Mouse (Mus musculus) CH12.LX (cell line): ENCODE results near the gene Cabin1. TPM values are rescaled to one million over a fixed set of nuclear protein-coding genes. Genes with fewer than 3 reads are reported as not detected.
A peak's percentile ranks its signal among the peaks of the same experiment; 100 is the strongest.

Source experiments
- DNase-seq: peaks from one replicate; pipeline ENCODE4 v3.0.0-alpha.2; 2013; ENCODE audit errors: extremely low read depth
- H3K27ac ChIP-seq: 2 replicates; pipeline ENCODE4 v1.5.1; 2012; ENCODE audit warnings: low read depth, mild to moderate bottlenecking, control low read depth, moderate library complexity; ENCODE audit not compliant: insufficient read depth
- H3K27me3 ChIP-seq: replicated peaks from 2 replicates; pipeline ENCODE3; 2012; ENCODE audit warnings: inconsistent platforms
- H3K36me3 ChIP-seq, 2 experiments: replicated peaks in 1 of 2; 2 replicates each; pipeline versions ENCODE3 to v1.6.1; 2012; ENCODE audit warnings: inconsistent platforms in 1 of 2, low read length in 1 of 2, mild to moderate bottlenecking in 1 of 2, mixed read lengths in 1 of 2, moderate library complexity in 1 of 2; ENCODE audit not compliant: control insufficient read depth in 1 of 2, insufficient read depth in 1 of 2
- H3K4me1 ChIP-seq, 2 experiments: 2 replicates each; pipeline ENCODE4 v1.6.1; 2012; ENCODE audit warnings: inconsistent platforms in 1 of 2, moderate library complexity in 1 of 2; ENCODE audit not compliant: insufficient read depth in 2 of 2, control insufficient read depth in 1 of 2
- H3K4me2 ChIP-seq: 2 replicates; pipeline ENCODE4 v1.6.1; 2012; ENCODE audit warnings: low read depth, mild to moderate bottlenecking, control low read depth; ENCODE audit not compliant: poor library complexity, insufficient read depth, severe bottlenecking
- H3K4me3 ChIP-seq, 3 experiments: fragments of 150-350 bp in 1 of 3; sonication (generic) in 1 of 3; replicated peaks in 1 of 3; 2 replicates each; pipeline versions ENCODE3 to v1.5.1; 2011 to 2012; ENCODE audit warnings: low read depth in 2 of 3, low read length in 2 of 3, mild to moderate bottlenecking in 2 of 3, moderate library complexity in 2 of 3, control low read depth in 1 of 3, improper control_type of control experiment in 1 of 3, inconsistent platforms in 1 of 3, mixed read lengths in 1 of 3; ENCODE audit not compliant: poor library complexity in 1 of 3
- H3K79me2 ChIP-seq: replicated peaks from 2 replicates; pipeline ENCODE4 v1.6.1; 2012; ENCODE audit warnings: mild to moderate bottlenecking, moderate library complexity; ENCODE audit not compliant: control insufficient read depth, poor library complexity, insufficient read depth, severe bottlenecking; ENCODE audit errors: extremely low read depth
- H3K9ac ChIP-seq: 2 replicates; pipeline ENCODE4 v1.6.1; 2012; ENCODE audit warnings: low read depth, mild to moderate bottlenecking, control low read depth, moderate library complexity; ENCODE audit not compliant: insufficient read depth
- H3K9me3 ChIP-seq: replicated peaks from 2 replicates; pipeline ENCODE3; 2012; ENCODE audit warnings: low read length, inconsistent platforms, mixed read lengths
- BHLHE40 ChIP-seq: IDR thresholded peaks from 2 replicates; pipeline ENCODE4 v1.6.1; 2011; ENCODE audit warnings: mild to moderate bottlenecking, low read depth, low read length, improper control_type of control experiment
- ELF1 ChIP-seq: IDR thresholded peaks from 2 replicates; pipeline ENCODE4 v1.6.1; 2014; ENCODE audit warnings: low read depth, mild to moderate bottlenecking, inconsistent platforms, low read length, improper control_type of control experiment
- EP300 ChIP-seq: IDR thresholded peaks from 2 replicates; pipeline ENCODE4 v1.6.1; 2011; ENCODE audit warnings: low read length, improper control_type of control experiment
- ETS1 ChIP-seq: conservative IDR thresholded peaks from 2 replicates; pipeline ENCODE4 v1.6.1; 2012; ENCODE audit warnings: low read depth, mild to moderate bottlenecking, inconsistent platforms, low read length, improper control_type of control experiment, moderate library complexity
- JUND ChIP-seq: conservative IDR thresholded peaks from 2 replicates; pipeline ENCODE4 v1.6.1; 2011; ENCODE audit warnings: low read depth, low read length, improper control_type of control experiment
- PAX5 ChIP-seq: IDR thresholded peaks from 2 replicates; pipeline ENCODE4 v1.6.1; 2012; ENCODE audit warnings: low read length, inconsistent platforms, mixed read lengths
- USF1 ChIP-seq: IDR thresholded peaks from 2 replicates; pipeline ENCODE4 v1.6.1; 2014; ENCODE audit warnings: low read depth, mild to moderate bottlenecking, inconsistent platforms, low read length, improper control_type of control experiment
- dilution Hi-C: fragments of 300-500 bp; cut with MboI; formaldehyde crosslinking; loops from 2 replicates; pipeline ENCODE4 v1.14.3; 2020; ENCODE audit warnings: low sequenced_read_pairs; ENCODE audit not compliant: extremely low pct_unique_long_range_greater_than_20kb, extremely low pct_ligation_motif_present
- in situ Hi-C: fragments of 300-500 bp; cut with MboI; formaldehyde crosslinking; loops from 3 replicates; pipeline ENCODE4 v1.14.3; 2019; ENCODE audit warnings: low sequenced_read_pairs, low pct_ligation_motif_present, low pct_unique_long_range_greater_than_20kb, mixed read lengths
- polyA plus RNA-seq: library from polyadenylated mRNA; unstranded; fragments of >175 nt; gene quantifications from 2 replicates; pipeline ENCODE4 v1.2.1, GENCODE M21; 2012; ENCODE audit warnings: low read depth; ENCODE audit not compliant: insufficient read length
- total RNA-seq, 2 experiments: library from RNA; depleted of rRNA; stranded (reverse); fragments of 300-350 nt in 1 of 2; fragments of >200 nt in 1 of 2; gene quantifications; 2 replicates each; pipeline ENCODE4 v1.2.3; 2012 to 2014

Cabin1 gene
- total and polyA plus RNA-seq, 3 experiments = 12.0 to 46.0 (median 29.0) TPM

DNA sequence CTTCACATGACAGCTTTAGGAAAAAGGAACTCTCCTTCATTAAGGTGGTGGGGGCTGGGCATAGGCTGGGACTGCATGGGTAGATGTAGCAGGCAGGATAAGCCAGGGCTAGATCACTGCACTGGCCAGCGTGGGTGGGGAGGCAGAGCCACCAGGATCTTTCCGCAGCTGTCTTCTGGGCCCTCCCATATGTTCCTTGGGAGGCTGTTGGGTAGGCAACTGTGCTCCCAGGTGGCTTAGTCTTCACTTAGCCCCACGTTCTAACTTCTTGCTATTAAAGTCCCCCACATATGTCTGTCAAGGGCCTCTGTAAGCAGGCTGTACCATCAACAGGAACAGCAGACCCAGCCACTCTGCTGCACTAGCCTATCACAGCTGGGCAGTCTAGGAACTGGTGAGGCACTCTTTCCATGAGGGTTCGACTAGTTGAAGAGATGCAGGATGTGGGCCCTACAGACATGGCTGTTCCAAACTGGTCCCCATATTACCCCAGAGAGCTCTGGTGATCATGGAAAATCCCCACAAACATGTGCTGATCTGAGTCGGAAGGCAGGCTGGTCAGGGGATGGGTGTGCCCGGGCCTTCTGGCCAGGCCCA is 113.7 kb downstream of the Cabin1 start:
- Histone ChIP-seq H3K4me1 (peaks cover 3 to 18% of the 10 kb centered on the region in 2 experiments; a peak in 2 of 4 replicates), H3K9me3 (no peaks in the 10 kb centered on the region), H3K9ac (no peak overlapping the region), H3K4me2 (no peak overlapping the region), H3K27me3 (no peaks in the 10 kb centered on the region), H3K79me2 (no peaks in the 10 kb centered on the region), H3K36me3 (peaks cover 94 to 99% of the 10 kb centered on the region in 2 experiments), H3K27ac (peak overlapping the region; percentile 20; the same call in 1 of the 2 replicates), H3K4me3 (no peak overlapping the region)
- dilution Hi-C loops (no loop called here), in situ Hi-C loops (no loop called here)
- peak; percentile 19; the same call in 1 of the 2 replicates for TF ChIP-seq BHLHE40
- TF ChIP-seq ELF1 = no peak
- TF ChIP-seq JUND = peak; percentile 40; the same call in 1 of the 2 replicates
- TF ChIP-seq ETS1 = peak; percentile 61
- peak; percentile 29; the same call in 1 of the 2 replicates for TF ChIP-seq EP300
- peak; percentile 77 for DNase-seq

DNA sequence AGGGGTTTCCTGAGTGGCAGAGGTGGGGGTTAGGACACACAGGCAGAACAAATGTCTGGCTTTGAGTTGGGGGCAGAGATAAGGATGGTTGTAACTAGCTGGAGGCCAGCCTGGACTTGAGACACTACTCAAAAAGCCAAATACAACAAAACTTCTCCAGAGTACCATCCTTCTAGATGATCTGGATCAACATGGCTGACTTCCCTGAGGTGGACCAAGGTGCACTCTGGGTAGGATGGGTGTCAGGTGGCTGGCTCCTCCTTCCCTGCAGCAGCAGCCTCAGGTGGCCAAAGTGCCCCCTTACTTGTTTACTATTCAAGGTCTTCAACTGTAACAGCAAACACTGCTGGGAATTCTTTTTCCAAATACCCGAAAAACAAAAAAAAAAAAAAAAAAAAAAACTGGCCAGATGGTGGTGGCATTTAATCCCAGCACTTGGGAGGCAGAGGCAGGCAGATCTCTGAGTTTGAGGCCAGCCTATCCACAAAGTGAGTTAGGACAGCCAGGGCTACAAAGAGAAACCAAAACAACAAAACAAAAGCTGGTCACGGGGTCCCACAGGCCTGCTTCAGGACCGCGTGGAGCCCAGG is 114.6 kb downstream of the Cabin1 start:
- no peak for TF ChIP-seq ETS1
- TF ChIP-seq, all 38 proteins: peak for 0
- H3K4me2 ChIP-seq = no peak overlapping the region
- H3K4me3 ChIP-seq = no peak overlapping the region
- no peak for DNase-seq
- dilution Hi-C loops (no loop called here), in situ Hi-C loops (no loop called here)
- no peaks in the 10 kb centered on the region for H3K27me3 ChIP-seq
- H3K79me2 ChIP-seq = no peaks in the 10 kb centered on the region
- peaks cover 3 to 19% of the 10 kb centered on the region in 2 experiments; a peak in 2 of 4 replicates for H3K4me1 ChIP-seq
- H3K9ac ChIP-seq = no peak overlapping the region
- H3K36me3 ChIP-seq = peaks cover 89 to 99% of the 10 kb centered on the region in 2 experiments
- no peaks in the 10 kb centered on the region for H3K9me3 ChIP-seq
- H3K27ac ChIP-seq = no peak overlapping the region

DNA sequence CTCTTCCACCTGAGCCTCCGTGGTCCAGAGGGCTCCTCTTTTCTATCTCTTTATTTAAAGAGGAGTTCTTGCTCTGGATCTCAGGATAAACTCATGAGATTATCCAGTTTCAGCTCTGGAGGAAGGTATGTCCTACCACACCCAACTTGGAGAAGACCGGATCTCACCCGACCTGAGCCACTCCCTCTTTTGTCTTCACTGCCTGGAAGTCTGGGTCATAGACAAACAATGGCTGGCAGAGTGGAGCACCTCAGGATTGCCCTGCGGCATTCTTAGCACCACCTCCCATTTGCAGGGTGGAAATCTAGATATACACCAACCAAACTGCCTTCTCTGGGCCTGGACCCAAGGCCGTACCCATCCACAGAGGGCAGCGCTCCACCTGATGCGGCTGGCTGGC is 115.1 kb downstream of the Cabin1 start:
- in situ Hi-C loops = no loop called here
- no peak overlapping the region for H3K9ac ChIP-seq
- TF ChIP-seq USF1 (no peak), PAX5 (no peak)
- H3K9me3 ChIP-seq = no peaks in the 10 kb centered on the region
- peaks cover 5 to 24% of the 10 kb centered on the region in 2 experiments for H3K4me1 ChIP-seq
- no peak for DNase-seq
- dilution Hi-C loops = no loop called here
- no peaks in the 10 kb centered on the region for H3K27me3 ChIP-seq
- peaks cover 84 to 96% of the 10 kb centered on the region in 2 experiments for H3K36me3 ChIP-seq
- no peak overlapping the region for H3K27ac ChIP-seq
- no peak overlapping the region for H3K4me3 ChIP-seq
- H3K79me2 ChIP-seq = no peaks in the 10 kb centered on the region
- H3K4me2 ChIP-seq = no peak overlapping the region
